Mouse (Mus musculus): ENCODE data around the gene Gm4707. TPM values are rescaled to one million over a fixed set of nuclear protein-coding genes. Genes with fewer than 3 reads are reported as not detected.
"Not testable (repeated sequence)": the region's sequence is repeated elsewhere in the genome, so short reads cannot be mapped to it uniquely, and the experiment has no call there.

Gm4707 gene
- polyA plus RNA-seq, 1 experiment from 2014 or later, result 2.8 TPM

DNA sequence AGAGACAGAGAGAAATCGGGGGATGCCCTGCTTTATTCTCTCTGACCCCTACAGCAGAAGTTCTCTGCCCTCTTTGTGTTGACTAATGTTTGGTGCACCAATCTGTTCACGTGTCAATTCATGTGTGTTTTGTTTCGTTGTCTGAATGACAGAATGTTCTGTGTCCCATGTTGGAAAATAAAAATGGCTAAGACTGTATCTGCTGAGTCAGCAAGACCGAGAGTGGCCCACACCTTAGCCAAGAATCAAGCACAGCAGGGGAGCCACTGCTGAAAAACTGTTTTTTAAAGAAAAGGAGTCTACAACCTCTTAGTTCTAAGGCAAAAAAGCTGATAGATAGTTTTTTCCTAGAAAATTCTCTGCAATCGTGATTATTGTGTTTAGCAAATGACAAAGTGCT, 40.3 kb downstream of the Gm4707 start:
- WGBS, result 80% methylated on average over 5 of the region's 5 CpGs
- ATAC-seq, H3K4me2 ChIP-seq, H3K27me3 ChIP-seq, H3K4me1 ChIP-seq, H3K27ac ChIP-seq, H3K4me3 ChIP-seq, H3K9ac ChIP-seq: not testable (repeated sequence)
- H3K36me3 ChIP-seq (ENCODE audit: poor library complexity, severe bottlenecking), result peaks cover 55% of the 10 kb centered on the region
- H3K9me3 ChIP-seq (replicated peaks), result peaks cover 14% of the 10 kb centered on the region

- no peak overlapping the region for H3K4me3 ChIP-seq
- H3K27ac ChIP-seq, result no peak overlapping the region
- peaks cover 35% of the 10 kb centered on the region for H3K36me3 ChIP-seq (ENCODE audit: poor library complexity, severe bottlenecking)
- no peak overlapping the region for H3K4me2 ChIP-seq
- H3K9me3 ChIP-seq (replicated peaks), result peaks cover 7% of the 10 kb centered on the region
- H3K4me1 ChIP-seq, result no peaks in the 10 kb centered on the region
- no peak overlapping the region for H3K9ac ChIP-seq
- no peaks in the 10 kb centered on the region for H3K27me3 ChIP-seq
- 100% methylated on average over 1 of the region's 1 CpGs for WGBS
- ATAC-seq, result no peak
Observed at GRCm38 (mm10) chr17:71417008-71417407, 42.7 kb downstream of the Gm4707 start.

Other genes with a start within 250 kb of the Gm4707 start
- gene Emilin2, start 147.9 kb downstream of the Gm4707 start, polyA plus RNA-seq (2015; fragmentation: Nextera tagmentation; extraction: Ambion mirVana), result 1.5 and 2.5 TPM in 2 replicates
- 68.9 and 77.3 TPM in 2 replicates for gene Smchd1, start 15.4 kb upstream of the Gm4707 start, polyA plus RNA-seq (2015; fragmentation: Nextera tagmentation; extraction: Ambion mirVana)
- gene Ndc80, start 66.9 kb upstream of the Gm4707 start, polyA plus RNA-seq (2015; fragmentation: Nextera tagmentation; extraction: Ambion mirVana), result 44.7 and 45.9 TPM in 2 replicates
- 1.4 and 2.0 TPM in 2 replicates for gene Spdya, start 92.1 kb upstream of the Gm4707 start, polyA plus RNA-seq (2015; fragmentation: Nextera tagmentation; extraction: Ambion mirVana)
- gene Wdr43, start 156.0 kb upstream of the Gm4707 start, polyA plus RNA-seq (2015; fragmentation: Nextera tagmentation; extraction: Ambion mirVana), result 54.6 and 60.7 TPM in 2 replicates
- gene Togaram2, start 213.3 kb upstream of the Gm4707 start, polyA plus RNA-seq (2015; fragmentation: Nextera tagmentation; extraction: Ambion mirVana), result 0.22 and 0.52 TPM in 2 replicates

Measured in forebrain, embryonic 13.5 days (tissue).